Mouse (Mus musculus): ENCODE data around the gene Plbd1.

Plbd1 gene

DNA sequence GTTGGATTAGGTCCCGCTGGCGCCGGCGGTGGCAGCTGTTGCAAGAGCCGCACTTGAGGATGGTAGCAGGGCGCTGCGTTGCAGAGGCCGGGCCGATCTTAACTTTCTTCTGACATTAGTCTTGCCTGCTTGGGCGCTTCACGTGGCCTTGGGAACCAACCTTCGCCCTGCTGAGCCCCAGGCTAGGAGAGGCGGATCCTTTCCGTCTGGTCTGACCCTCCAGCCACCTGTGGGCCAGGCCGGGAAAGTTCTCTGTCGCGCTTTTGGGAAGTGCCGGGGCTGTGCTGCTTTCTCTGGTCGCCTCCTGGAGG, at the start of gene Plbd1:
Gene Plbd1 (minus strand): TSS at position 223 of the 311 bp plus-strand sequence.
- DNase-seq (ENCODE audit: low spot score in 2 of 2): no peak

DNA sequence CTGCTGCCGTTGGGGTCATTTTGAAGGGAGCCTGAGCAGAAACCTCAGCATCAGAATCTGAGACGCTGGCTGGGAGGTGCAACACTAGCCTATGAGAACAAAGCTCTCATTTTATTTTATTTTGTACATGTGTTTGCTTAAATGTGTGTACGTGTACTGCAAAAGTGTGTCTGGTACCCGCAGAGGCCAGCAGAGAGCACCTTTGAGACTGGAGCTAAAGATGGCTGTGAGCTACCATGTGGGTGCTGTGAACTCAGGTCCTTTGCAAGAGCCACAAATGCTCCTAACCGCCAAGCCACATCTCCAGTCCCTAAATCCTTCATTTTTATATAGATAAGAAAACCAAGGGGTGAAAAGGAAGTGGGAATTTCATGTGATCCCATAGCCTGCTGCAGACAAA, 48.7 kb upstream of the Plbd1 start:
- no peak for DNase-seq (ENCODE audit: low spot score in 2 of 2)

DNA sequence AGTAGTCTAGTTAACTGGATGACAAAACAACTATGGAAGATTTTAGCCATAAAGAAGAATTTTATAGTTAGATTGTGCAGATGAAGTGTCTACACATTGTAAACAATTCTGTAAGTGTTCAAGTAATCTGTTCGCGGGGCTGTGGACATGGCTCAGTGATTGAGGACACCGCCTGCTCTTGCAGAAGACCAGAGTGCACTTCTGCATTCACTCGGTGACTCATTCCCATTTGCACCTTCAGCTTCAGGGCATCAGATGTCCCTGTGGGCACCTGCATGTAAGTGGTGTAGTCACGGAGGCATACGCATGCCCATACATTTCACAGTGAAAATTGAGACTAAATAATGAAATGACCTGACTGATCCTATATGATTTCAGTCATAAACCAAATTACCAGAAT, 46.9 kb upstream of the Plbd1 start:
- no peak for DNase-seq (ENCODE audit: low spot score in 2 of 2)

DNA sequence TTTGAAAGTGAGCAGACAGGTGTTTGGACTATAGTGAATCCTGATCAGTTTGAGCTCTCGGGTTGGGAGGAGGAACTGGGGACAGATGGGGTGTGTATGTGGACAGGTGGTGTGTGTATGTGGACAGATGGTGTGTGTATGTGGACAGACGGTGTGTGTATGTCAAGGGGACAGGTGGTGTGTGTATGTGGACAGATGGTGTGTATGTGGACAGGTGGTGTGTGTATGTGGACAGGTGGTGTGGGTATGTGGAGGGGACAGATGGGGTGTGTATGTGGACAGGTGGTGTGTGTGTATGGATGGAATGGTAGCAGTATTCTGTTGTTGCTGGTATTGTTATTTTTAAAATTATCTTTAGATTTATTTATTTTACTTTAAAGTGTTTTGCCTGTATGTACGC, 40.1 kb upstream of the Plbd1 start:
- DNase-seq (ENCODE audit: low spot score in 2 of 2): no peak

DNA sequence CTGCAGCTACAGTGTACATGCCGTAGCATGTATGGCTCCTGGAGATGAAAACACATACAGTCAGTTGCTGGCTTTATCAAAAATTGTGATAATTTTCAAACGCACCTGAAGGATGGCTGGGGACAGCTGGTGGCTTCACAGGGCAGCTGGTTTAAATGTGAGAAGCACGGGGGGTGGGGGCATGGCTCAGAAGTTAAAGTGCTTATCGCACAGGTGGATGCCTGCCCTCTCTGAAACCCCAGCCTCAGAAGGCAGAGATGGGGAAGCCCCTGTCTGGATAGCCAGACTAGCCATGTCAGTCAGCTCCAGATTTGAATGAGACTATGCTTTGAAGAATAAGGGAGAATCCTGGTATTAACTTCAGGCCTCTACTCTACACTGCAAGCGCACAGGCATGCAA, 39.5 kb upstream of the Plbd1 start:
- DNase-seq (ENCODE audit: low spot score in 2 of 2): no peak

DNA sequence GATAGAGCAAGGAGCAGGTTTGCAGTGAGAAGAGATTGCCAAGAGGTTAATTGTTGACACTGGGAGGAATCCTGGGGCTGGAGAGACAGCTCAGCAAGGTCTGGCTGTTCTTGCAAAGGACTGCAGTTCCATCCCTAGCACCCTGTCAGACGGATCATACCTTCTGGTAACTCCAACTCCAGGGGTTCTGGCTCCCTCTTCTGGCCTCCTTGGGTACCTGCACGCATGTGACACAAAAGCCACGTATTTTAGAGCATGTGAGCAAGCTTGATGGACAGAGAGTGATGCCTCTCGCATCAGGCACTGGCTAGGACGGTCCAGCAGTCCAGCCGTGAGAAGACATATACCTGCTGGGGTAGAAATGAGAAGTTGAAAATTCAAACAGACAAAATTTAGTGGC, 29.6 kb upstream of the Plbd1 start:
- no peak for DNase-seq (ENCODE audit: low spot score in 2 of 2)

DNA sequence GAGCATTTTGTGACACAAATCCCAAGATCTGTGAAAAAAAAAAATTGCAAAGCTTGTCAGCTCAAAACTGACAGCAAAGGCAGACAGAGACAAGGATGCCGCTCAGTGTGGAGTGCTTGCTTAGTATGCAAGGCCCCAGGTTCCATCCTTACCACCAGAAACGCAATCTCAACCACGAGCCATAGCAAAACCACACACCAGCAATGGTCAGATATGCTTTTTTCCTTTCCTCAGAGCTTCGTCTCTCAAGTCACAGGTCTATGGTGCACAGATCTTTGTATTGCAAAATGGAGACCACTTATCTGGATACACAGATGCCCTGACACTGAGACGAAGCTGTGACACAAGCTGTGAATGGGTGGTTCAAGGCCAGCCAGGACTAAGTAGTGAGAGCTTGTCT, 28.8 kb upstream of the Plbd1 start:
- no peak for DNase-seq (ENCODE audit: low spot score in 2 of 2)

DNA sequence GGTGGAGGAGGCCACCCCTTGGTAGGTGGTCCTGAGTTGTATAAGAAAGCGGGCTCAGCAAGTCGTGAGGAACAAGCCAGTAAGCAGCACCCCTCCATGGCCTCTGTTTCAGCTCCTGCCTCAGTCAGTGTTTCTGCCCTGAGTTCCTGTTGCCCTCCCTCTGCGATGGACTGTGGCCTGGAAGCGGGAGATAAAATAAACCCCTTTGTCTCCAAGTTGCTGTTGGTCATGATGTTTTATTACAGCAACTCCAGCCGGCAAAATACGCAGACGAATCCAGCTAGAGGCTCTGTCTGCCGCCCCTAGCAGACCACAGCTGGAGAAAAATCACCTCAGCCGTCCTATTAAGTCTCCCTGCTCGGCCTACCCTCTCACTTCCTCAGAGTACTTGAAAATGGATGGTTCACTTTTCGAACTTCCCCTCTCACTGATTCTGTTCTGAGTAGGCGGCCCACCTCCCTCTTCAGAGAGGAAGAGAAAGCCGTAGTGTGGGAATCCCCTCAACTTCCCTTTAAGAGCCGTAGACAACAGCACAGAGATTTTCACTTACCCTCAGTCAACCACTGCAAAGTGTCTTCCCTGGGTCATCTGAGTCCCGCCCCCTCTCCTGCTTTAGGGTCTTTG, 28.2 kb upstream of the Plbd1 start:
- DNase-seq (ENCODE audit: low spot score in 2 of 2): peak in 1 of 2 experiments; percentile 7

DNA sequence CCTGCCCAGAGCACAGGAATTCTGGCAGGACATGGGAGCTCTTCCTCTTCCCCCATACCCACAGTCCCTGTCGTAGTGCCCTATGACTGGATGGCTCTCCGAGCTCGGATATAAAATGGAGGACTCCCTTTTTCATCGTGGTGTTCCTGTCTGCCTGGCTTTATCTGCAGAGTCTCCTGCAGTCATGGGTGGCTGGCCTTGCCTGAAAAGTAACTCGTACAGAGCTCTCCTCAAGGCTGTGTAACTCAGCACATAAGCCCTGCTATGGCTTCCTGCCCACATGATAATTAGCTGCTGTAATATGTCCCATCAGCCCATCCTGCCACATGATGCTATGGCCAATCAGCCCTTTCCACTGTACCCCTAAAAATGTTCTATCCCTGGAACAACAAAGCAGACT, 23.7 kb upstream of the Plbd1 start:
- DNase-seq (ENCODE audit: low spot score in 2 of 2): no peak

DNA sequence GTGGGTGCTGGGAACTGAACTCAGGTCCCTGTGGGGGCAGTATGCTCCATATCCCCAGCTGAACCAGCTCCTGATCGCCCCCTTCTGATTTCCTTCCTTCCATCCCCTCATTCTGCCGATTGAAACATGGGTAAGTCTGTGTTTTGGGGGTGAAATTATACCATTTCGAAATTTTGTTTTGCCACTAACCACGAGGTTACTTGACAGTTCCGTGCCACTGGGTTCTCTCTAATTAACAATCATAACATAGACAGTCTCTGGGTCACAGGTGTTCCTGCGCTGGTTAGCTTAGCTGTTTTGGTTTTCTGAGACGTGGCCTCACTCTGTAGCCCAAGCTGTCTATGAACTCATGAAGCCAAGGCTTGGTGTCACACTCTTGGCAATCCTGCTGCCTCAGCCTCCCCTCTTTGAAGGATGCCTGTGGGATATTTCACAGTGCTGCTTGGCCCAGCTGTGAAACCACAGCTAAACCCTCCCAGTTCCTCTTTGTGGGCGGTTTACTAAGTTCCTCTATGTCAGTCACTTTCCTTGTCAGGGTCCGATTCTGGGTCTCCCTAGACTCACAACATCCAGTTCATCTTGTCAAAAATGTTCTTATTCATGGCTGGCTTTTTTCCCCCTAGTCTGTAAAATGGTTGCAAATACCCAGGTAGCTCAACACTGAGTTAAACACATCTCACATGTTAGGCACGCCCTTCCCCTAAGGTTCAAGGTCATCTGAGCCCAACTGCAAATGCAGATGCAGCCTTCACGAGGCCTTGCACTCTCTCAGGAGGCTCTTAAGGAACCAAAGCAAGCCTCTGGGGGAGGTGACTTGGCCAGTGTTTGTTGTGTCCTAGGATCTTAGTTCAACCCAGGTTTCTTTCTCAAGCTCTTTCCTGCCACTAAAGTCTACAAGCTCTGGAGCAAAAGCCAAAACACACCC, 21.9 kb upstream of the Plbd1 start:
- DNase-seq (ENCODE audit: low spot score in 2 of 2): no peak

DNA sequence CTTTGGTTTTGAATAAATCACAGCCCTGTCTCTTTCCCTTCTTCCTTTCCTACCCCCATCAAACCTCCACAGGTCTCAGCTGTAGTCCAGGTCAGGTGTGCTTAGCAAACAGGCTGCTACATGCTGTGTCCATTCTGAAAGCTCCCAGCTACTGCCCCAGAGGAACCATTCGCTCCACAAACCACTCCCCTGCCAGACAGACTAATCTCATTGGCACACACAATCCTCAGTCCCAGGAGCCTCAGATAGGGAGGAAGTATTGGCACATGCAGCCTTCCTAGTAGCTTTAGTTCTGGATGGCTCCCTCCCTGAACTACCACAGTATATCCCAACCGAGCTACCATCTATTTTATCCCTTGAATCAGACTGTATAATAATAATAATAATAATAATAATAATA, 17.7 kb upstream of the Plbd1 start:
- no peak for DNase-seq (ENCODE audit: low spot score in 2 of 2)

DNA sequence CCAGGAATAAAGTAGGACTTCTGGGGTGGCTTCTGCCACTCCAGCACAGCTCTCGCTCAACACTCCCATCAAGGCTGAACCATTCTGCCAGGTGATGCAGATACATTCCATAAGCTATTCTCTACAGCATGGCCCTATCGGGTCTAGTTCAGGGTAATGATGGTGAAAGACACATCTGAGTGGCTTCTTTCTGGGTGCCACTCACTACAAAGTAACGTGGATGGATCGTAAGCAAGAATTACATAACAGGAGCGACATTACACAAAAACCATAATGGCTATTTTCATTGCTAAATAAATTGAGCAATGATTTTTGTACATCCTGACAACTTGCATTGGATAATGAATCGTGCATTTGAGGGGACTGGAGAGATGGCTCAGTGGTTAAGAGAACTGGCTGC, 13.2 kb upstream of the Plbd1 start:
- no peak for DNase-seq (ENCODE audit: low spot score in 2 of 2)

DNA sequence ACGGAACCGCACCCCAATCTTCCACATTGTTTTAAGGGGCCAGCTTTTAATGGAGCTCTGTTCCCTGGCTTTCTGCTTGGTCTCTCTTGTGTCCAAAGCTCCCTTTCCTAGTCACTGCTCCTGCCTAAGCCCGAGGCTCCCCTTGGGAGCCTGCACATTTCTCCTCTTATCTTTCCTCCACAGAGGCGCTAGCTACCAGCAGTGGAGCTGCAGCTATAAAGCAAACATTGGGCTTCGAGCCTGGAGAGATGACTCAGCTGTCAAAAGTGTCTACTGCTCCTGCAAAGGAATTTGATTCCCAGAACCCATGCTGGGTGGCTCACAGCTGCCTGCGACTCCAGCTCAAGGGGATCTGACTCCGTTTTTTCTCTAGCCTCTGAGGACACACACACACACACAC, 10.7 kb upstream of the Plbd1 start:
- DNase-seq (ENCODE audit: low spot score in 2 of 2): peak; percentile 41 to 56

DNA sequence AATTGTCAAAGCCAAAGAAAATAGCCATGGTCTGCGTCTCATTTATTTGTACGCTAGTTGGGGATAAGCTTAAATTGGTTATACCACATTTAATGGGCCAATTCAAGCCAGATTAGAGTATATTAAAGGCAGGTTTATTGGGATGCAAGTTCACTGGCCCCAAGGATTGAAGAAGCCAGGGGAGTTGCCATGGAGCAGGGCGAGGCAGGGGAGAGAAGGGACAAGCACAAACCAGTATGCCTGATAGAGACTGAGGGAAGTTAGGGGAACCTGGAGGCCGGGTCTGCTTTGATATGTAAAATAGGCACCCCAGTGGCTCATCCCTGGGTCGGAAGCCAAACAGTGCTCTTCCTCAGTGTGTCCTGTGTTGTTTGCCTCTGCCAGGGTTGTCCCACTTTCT, 7.5 kb upstream of the Plbd1 start:
- DNase-seq (ENCODE audit: low spot score in 2 of 2): no peak

DNA sequence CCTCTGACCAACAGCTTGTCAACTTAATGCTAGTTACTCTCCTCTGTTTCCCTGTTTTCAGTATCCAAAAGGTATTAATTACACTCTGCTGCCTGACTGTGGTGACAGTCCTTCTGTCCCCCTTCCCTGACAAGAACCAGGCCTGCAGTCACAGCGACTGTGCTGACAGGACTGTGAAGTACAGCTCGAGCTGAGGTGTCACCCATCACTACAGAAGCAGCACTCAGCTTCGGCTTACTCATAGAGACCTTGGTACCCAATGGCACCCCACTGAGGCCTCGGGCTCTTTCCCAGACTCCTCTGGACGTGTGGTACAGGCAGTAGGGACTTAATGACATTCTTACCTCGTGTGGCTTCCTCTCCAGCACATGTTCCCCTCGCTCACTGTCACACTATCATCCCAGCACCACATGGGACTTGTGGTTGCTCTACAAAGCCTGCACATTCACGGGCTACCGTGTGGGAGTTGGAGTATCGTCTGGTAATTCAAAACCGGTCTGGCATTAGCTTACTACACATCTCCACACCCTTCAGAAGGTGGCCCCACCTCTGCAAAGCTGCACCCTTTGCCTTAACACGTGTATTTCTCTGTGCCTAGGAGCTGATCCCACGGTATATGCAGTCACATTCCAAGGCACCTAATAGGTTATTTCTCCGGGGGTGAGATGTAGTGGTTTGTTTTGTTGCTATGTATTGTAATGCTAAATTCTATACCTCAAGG, 6.7 kb upstream of the Plbd1 start:
- DNase-seq (ENCODE audit: low spot score in 2 of 2): no peak

DNA sequence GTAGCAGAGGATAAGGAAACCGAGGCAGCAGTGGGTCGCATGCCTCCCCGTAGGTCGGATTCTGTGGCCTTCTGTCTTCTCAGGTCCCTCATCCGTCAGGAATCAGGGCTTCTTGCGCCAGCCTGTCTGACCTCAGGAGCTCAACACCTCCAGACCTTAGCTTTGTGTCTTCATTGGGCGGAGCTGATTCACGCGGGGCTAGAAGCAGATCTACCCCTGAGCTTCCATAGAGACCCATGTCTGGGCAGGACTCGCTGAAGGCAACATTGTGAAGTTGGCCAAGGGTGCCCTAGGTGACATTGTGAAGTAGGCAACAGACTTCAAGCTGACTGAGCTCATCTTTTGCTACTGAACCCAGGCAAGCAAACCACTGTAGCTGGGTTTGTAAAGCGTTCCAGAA, 335 bp upstream of the Plbd1 start:
- no peak for DNase-seq (ENCODE audit: low spot score in 2 of 2)

DNA sequence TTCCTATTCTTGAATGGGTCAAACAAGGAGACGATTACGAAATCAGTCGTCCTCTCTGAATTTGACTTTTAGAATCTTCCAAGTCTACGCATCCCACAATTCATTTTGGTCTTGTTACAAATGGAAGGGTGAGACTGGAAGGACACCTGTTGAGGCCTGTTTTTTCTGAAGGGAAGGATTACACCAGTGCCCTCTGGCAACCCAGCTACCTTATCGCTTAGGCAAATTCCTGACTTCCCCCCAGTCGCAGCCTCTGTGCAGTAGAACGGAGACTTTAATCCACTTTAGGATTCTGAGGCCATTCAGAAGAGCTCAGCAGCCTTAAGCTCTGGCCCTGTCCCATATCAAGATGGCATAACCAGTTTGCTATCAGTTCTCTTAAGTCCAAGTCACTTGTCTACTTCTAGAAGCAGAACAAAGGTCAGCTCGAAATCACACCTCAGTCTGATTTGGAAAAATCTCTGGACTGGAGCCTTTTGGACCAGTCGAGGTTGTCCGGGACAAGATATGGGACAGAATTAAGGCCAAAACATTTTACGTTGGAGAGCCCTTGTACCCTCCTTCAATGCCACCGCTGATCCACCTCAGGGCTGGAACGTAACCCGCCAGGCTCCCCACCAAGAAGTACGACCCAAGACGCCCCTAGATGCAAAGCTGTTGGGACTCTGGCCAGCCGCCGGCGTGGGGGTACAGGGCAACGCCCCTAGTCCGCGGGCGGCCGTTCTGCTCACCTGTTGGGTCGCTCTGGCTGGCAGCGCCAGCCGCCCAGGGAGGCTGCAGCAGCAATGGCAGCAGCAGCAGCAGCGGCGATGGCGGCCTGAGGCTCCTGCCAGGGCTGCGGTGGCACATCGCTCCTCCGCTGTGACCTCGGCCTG, 660 bp downstream of the Plbd1 start:
- no peak for DNase-seq (ENCODE audit: low spot score in 2 of 2)

DNA sequence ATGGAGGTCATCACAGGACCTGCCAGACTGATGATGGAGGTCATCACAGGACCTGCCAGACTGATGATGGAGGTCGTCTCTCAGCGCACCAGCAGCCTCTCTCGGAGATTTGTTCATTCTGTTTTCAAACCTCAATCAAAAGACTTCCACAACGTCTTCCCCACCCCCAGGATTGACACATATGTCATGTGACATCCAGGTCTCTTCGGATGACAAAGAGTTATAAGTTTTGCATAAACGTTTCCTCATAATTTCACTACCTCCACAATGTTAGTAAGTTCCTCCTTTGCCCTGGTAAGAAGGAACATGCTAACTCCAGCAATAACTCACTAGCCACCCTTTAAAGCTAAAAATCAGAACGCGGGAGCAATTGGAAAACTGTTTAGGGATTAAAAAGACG, 2.5 kb downstream of the Plbd1 start:
- no peak for DNase-seq (ENCODE audit: low spot score in 2 of 2)

DNA sequence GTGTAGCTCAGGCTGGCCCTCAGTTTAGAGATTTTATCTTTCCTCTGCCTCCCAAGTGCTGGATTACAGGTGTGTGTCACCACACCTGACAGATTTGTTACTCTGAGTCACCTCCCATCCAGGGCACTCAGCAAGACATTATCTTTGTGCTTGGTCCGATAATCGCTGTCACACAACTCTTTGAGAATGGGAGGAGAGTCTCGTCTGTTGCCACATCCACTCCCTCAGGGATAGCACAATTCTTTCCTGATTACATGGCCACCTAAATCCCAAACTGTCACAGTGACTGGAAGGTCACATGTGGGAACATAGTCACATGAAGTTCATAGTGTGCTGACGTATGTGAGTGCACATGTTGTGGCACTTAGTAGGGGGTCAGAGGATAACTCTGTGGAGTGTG, 3.4 kb downstream of the Plbd1 start:
- DNase-seq (ENCODE audit: low spot score in 2 of 2): no peak

DNA sequence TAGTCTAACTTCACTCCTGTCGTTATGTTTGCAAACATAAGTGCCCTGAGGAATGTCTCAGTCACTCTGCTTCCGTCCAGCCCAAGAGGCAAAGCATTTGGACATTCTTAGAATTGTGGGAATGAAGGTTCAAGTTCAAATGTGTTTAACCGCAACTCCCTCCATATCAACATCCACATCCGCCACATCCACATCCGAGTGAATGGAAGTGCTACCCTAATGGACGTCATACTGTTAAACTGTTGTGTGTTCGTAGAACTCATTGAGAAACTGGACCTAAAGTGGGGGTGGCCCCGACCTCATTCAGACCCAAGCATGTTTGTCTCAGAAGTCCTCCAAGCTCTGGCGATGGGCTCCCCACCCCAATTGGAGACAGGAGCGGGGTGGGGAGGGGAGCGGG, 5.9 kb downstream of the Plbd1 start:
- no peak for DNase-seq (ENCODE audit: low spot score in 2 of 2)

DNA sequence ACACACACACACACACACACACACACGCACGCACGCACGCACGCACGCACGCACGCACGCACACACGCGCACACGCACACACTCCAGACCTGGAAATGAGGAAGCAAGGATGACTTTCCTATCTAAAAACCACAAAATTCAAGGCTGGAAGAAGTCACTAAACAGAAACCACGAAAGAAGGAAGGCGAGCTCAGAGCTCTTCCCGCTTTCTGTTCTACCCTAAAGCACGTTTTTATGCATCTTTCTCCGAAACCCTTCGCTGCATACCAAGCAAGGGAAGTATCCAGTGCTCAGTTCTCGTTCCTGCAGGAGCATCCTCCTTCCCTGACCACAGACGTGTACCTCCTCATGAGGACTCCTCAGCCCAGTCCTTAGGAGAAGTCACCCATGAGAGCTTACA, 7.3 kb downstream of the Plbd1 start:
- no peak for DNase-seq (ENCODE audit: low spot score in 2 of 2)

DNA sequence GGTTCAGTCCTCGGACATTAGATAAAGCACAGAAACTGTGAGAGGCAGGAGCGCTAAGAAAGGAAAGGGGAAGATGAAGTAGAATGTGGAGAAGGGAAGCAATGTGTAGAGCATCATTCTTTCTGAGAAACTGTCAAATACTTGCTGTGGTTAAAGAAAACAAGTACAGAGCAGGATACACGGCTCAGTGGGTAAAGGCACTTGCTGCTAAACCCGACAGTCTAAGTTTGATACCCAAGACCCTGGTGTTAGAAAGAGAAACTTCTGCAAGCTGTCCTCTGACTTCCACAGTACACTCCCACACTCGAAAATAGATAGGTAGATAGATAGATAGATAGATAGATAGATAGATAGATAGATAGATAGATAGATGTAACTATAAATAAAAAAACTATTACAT, 8.4 kb downstream of the Plbd1 start:
- no peak for DNase-seq (ENCODE audit: low spot score in 2 of 2)
